Mouse (Mus musculus) intestine, postnatal 0 days (tissue): ENCODE data around the gene Maml3. TPM values are rescaled to one million over a fixed set of nuclear protein-coding genes. Genes with fewer than 3 reads are reported as not detected.

Source experiments
- ATAC-seq: fragments of 200-750 bp; cut with Nextera tagmentation; 2 replicates; pipeline ENCODE4 v1.8.0; 2017; ENCODE audit warnings: mild to moderate bottlenecking, moderate TSS enrichment, moderate library complexity
- H3K27ac ChIP-seq: fragments of 300-500 bp; sonication (generic); 2 replicates; pipeline ENCODE4 v1.5.1; 2014; ENCODE audit warnings: mild to moderate bottlenecking, low read depth, low read length, moderate library complexity
- H3K27me3 ChIP-seq: fragments of 300-500 bp; sonication (generic); replicated peaks from 2 replicates; pipeline ENCODE4 v1.6.1; 2014; ENCODE audit warnings: low read length, mixed read lengths; ENCODE audit not compliant: control insufficient read depth, insufficient read depth
- H3K36me3 ChIP-seq: fragments of 300-500 bp; sonication (generic); 2 replicates; pipeline ENCODE4 v1.6.1; 2014; ENCODE audit warnings: mild to moderate bottlenecking, moderate library complexity; ENCODE audit not compliant: control insufficient read depth, insufficient read depth
- H3K4me1 ChIP-seq: fragments of 300-500 bp; sonication (generic); replicated peaks from 2 replicates; pipeline ENCODE4 v1.6.1; 2014; ENCODE audit warnings: antibody characterized with exemption, low read length, mixed read lengths; ENCODE audit not compliant: control insufficient read depth, insufficient read depth
- H3K4me2 ChIP-seq: fragments of 300-500 bp; sonication (generic); replicated peaks from 2 replicates; pipeline ENCODE4 v1.6.1; 2014; ENCODE audit warnings: low read depth, mild to moderate bottlenecking, moderate library complexity
- H3K4me3 ChIP-seq: fragments of 300-500 bp; sonication (generic); 2 replicates; pipeline ENCODE4 v1.5.1; 2014; ENCODE audit warnings: low read depth, low read length
- H3K9ac ChIP-seq: fragments of 300-500 bp; sonication (generic); 2 replicates; pipeline ENCODE4 v1.6.1; 2014; ENCODE audit warnings: mild to moderate bottlenecking, low read depth, low read length
- H3K9me3 ChIP-seq: fragments of 300-500 bp; sonication (generic); 2 replicates; pipeline ENCODE4 v1.6.1; 2016; ENCODE audit warnings: mixed run types; ENCODE audit not compliant: control insufficient read depth
- CTCF ChIP-seq: sonication (generic); IDR thresholded peaks from 2 replicates; pipeline ENCODE4 v1.5.1; 2016; ENCODE audit warnings: low read depth, mild to moderate bottlenecking, control low read depth, antibody characterized with exemption, moderate library complexity
- whole genome bisulfite sequencing: fragments of 180-500 bp; shearing (Covaris S2); extraction: QIAGEN DNeasy Blood & Tissue Kit; methylation state at CpG from one replicate; pipeline ENCODE4 v1.1.7; 2014; 5-methylcytosine and 5-hydroxymethylcytosine counted together
- polyA plus RNA-seq: library from polyadenylated mRNA; unstranded; fragments of >200 nt; fragmentation: Nextera tagmentation; extraction: Ambion mirVana; gene quantifications from 2 replicates; pipeline ENCODE4 v1.2.1, GENCODE M21; 2015

Gene Maml3
- polyA plus RNA-seq, 1 experiment from 2014 or later, result 2.0 TPM

DNA sequence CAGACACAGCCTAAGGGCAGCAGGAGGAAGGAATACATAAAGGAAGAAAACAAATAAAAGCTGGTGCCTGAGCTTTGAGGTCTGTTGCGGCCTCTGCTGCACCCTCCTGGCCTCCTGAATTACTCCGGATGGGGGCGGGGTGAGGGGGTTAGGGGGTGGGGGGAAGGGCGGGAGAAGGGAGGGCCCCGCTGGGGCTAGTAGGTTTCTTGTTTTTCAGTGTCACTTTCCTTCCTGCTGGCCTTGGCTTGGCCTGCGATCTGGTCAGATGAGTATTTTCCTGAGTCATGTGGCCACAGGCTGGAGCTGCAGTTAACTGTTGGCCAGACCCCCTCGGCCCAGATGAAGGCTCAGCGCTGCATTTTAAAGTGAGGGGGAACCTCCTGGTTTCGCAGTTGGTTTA, 452.2 kb downstream of the Maml3 start:
- H3K27me3 ChIP-seq, result no peaks in the 10 kb centered on the region
- no peaks in the 10 kb centered on the region for H3K9me3 ChIP-seq
- ATAC-seq, result peak; percentile 62
- peak overlapping the region; percentile 16 for H3K27ac ChIP-seq
- peak overlapping the region; percentile 57 for H3K4me2 ChIP-seq
- H3K4me1 ChIP-seq, result peaks cover 5% of the 10 kb centered on the region; the same call in 1 of the 2 replicates
- no peak overlapping the region for H3K9ac ChIP-seq
- no peaks in the 10 kb centered on the region for H3K36me3 ChIP-seq
- peak overlapping the region; percentile 4; the same call in 1 of the 2 replicates for H3K4me3 ChIP-seq
- TF ChIP-seq CTCF, result no peak
- WGBS, result 4% methylated on average over 9 of the region's 9 CpGs

DNA sequence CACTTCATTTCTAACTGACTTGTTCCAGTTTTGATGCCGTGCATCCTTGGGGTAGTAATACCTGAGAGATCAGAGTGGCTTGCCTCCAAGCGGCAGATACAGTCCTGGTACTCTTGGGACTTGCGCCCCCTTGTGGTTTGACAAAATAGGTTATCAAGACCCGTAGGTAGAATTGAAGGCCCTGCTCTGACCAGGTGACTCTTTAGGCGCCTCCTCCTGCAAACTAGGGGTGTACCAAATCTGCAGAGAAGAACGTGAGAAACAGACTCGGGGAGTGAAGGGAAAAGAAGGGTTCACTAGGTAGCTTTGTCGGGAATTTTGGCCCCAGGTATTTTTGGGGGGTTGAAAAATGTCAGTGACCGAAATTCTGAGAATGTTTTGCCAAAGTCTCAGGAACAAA, 452.6 kb downstream of the Maml3 start:
- H3K27ac ChIP-seq, result peak overlapping the region; percentile 16
- H3K4me3 ChIP-seq, result peak overlapping the region; percentile 4; the same call in 1 of the 2 replicates
- H3K4me2 ChIP-seq, result peak overlapping the region; percentile 57
- TF ChIP-seq CTCF, result peak; percentile 89
- H3K4me1 ChIP-seq, result peaks cover 5% of the 10 kb centered on the region; the same call in 1 of the 2 replicates
- no peaks in the 10 kb centered on the region for H3K9me3 ChIP-seq
- H3K36me3 ChIP-seq, result no peaks in the 10 kb centered on the region
- no peak overlapping the region for H3K9ac ChIP-seq
- no peaks in the 10 kb centered on the region for H3K27me3 ChIP-seq
- WGBS, result 5% methylated on average over 9 of the region's 9 CpGs
- peak; percentile 82 for ATAC-seq

- 74% methylated on average over 2 of the region's 2 CpGs for WGBS
Observed at GRCm38 (mm10) chr3:51651149-51651548, 453.7 kb downstream of the Maml3 start.

GRCm38 (mm10) chr3:51649986-51650385, 454.9 kb downstream of the Maml3 start:
- no peak for ATAC-seq
- Histone ChIP-seq H3K9me3 (no peaks in the 10 kb centered on the region), H3K27me3 (no peaks in the 10 kb centered on the region), H3K9ac (no peak overlapping the region), H3K4me3 (no peak overlapping the region), H3K4me1 (peaks cover 5% of the 10 kb centered on the region; the same call in 1 of the 2 replicates), H3K27ac (no peak overlapping the region), H3K4me2 (no peak overlapping the region), H3K36me3 (no peaks in the 10 kb centered on the region)
- no peak for TF ChIP-seq CTCF
- WGBS, result 80% methylated on average over 8 of the region's 8 CpGs

More at GRCm38 (mm10) chr3:51651149-51651548, 453.7 kb downstream of the Maml3 start:
- TF ChIP-seq CTCF, result peak; percentile 49
- Histone ChIP-seq H3K9ac (no peak overlapping the region), H3K9me3 (no peaks in the 10 kb centered on the region), H3K36me3 (no peaks in the 10 kb centered on the region), H3K27me3 (no peaks in the 10 kb centered on the region), H3K4me3 (no peak overlapping the region), H3K4me1 (peaks cover 5% of the 10 kb centered on the region; the same call in 1 of the 2 replicates), H3K27ac (no peak overlapping the region), H3K4me2 (no peak overlapping the region)
- no peak for ATAC-seq

DNA sequence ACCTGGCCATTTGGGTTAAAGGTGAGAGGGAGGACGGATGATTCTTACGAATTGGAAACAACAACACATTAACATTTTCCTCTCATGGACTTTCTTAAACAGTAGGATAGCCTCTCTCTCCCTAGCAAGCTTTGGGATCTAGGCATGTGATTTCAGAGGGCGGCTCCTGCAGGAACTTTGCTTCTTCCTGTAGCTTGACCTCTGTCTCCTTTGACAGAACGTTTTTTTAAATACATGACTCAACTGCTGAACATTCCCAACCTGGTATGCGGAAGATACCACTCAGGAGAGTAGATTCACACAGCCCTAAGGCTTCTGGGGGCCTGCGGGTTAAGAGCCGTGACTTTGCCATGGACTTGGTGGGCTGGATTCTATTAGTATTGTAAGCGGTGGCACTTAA, 455.4 kb downstream of the Maml3 start:
- no peak overlapping the region for H3K4me3 ChIP-seq
- 47% methylated on average over 8 of the region's 8 CpGs for WGBS
- H3K4me1 ChIP-seq, result peaks cover 5% of the 10 kb centered on the region; the same call in 1 of the 2 replicates
- peak; percentile 20; the same call in 1 of the 2 replicates for ATAC-seq
- H3K4me2 ChIP-seq, result no peak overlapping the region
- no peak overlapping the region for H3K27ac ChIP-seq
- no peaks in the 10 kb centered on the region for H3K27me3 ChIP-seq
- H3K36me3 ChIP-seq, result no peaks in the 10 kb centered on the region
- no peak overlapping the region for H3K9ac ChIP-seq
- no peak for TF ChIP-seq CTCF
- H3K9me3 ChIP-seq, result no peaks in the 10 kb centered on the region

DNA sequence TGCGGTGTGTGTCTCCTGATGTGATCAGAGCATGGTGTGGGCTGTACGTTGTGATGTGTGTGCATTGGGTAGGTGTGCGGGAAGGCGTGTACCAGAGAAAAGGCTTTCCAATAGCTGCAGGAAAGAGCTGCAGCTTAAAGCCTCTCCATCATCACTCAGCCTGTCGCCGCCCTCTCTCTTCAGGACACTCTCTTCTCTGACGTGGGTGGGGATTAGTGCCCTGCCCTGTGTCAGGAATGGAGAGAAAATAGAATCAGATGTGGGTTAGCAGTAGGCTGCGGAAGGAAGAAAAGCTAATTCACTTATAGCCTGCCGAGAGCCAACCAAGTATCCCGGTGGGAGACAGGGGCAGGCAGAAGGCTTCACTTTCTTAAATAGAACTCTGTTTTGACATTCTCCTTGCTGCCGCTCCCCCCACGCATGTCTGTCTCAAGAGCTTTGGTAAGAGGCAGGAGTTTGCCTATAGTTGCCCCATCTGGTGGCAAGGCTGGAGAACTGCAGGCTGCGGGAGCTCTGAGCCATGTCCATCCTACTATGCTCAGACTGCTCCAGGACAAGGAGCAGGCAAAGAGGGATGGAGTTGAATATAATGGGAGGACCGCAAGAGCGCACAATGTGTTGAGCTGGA, 456.7 kb downstream of the Maml3 start:
- Histone ChIP-seq H3K9ac (no peak overlapping the region), H3K9me3 (no peaks in the 10 kb centered on the region), H3K36me3 (no peaks in the 10 kb centered on the region), H3K4me2 (peak overlapping the region; percentile 52), H3K27me3 (no peaks in the 10 kb centered on the region), H3K27ac (no peak overlapping the region), H3K4me1 (peaks cover 5% of the 10 kb centered on the region; the same call in 1 of the 2 replicates), H3K4me3 (no peak overlapping the region)
- TF ChIP-seq CTCF, result peak; percentile 93
- ATAC-seq, result no peak; the same call in 1 of the 2 replicates
- 37% methylated on average over 15 of the region's 15 CpGs for WGBS
